Mouse (Mus musculus) regulatory T cell (primary cell): ENCODE measurements at regions not wholly inside any gene's neighbourhood (a gene's known extent, or its start where the extent isn't known, plus 50 kb on each side); places are given as distances from the start of the nearest gene placed in this dataset.

Source experiments
- in situ Hi-C: fragments of 300-600 bp; cut with MboI, MseI; formaldehyde crosslinking; loops from one replicate; pipeline ENCODE4 v1.15.1; 2025; ENCODE audit warnings: high pct_unique_total_duplicates

DNA sequence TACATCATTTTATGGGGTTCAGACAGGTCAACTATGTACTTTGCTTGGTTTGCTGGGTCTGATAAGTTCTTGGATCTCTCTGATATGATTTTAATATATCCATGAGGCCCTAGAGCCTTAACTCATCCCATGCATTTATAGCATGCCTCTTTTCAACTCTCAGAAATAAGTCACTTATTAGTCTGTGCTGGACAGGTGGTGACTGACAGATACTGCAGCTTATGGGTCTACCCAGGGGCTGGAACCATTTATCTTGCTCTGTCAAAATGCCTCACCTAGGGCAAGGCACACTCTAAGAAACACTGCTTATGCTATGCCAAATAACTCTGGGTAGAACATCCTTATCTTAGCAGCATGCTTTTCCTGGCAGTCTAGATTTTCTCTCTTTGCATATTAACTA is 225.6 kb downstream of the Mbnl1 start:
- in situ Hi-C loops = no loop called here

DNA sequence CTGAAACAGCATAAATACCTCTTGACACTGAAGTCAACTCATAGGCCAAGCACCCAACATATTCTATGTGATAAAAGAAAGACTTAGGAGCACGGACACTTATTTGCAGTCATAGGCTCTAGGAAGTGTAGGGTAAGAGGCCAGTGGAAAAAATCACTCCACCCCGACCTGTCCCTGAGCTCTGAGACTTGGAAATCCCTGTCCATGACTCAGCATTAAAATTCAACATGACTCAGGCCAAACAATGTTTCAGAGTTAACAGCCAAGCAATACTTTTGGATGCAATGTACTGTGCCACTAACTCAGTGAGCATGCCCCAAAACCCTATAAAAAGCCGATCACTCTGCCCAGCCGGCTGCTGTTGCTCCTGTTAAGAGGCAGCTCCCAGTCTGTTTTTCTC is 234.5 kb downstream of the Mbnl1 start:
- in situ Hi-C loops = no loop called here

DNA sequence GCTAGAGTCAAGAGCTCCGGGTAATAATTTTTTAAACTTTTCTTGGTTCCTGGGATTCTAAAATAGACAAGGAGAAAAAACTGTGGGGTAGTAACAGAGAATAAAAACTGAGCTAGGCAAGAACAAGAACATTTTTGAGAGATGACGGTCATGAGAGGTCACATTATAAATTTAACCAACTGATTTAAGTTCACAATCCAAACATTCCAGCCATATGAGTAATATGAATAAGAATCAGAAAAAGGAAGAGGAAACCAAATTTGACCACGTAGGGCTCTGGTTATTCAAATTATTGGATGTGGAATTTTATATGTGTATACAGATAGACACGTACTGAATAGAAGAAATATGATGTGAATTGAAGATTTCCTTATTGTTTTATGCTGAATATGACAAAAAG is 240.3 kb downstream of the Mbnl1 start:
- in situ Hi-C loops = no loop called here

DNA sequence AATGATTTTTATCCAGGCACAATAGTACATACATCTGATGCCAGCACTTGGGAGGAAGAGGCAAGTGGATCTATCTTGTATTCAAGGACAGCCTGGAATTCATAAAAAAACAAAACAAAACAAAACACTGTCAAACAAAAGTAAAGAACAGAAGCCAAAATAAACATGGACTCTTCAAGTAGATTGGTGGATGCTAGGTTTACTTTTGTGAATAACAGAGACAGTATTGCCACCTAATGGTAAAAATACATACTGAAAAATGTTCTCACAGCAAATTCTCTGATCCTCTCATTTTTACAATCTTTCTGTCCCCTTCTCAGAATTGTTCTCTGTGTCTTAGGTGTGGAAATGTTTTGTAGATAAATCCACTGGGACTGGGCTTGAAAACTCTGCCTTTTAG is 247.7 kb downstream of the Mbnl1 start:
- in situ Hi-C loops = no loop called here

DNA sequence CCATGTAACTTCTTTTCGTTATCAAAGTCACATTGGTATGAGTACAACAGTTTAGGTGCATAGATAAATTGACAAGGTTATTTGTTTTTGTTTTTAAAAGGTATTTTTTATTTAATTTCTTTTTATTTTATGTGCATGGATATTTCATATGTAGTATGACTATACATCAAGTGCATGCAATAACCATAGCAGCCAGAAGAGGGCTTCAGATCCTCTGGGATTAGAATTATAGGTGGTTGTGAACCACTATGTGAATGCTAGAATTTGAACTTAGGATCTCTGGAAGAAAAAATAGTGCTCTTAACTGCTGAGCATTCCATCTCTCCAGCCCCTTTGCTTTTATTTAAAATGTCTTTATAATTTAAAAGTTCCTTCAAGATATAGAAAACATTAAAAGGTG is 258.7 kb downstream of the Mbnl1 start:
- in situ Hi-C loops = no loop called here

DNA sequence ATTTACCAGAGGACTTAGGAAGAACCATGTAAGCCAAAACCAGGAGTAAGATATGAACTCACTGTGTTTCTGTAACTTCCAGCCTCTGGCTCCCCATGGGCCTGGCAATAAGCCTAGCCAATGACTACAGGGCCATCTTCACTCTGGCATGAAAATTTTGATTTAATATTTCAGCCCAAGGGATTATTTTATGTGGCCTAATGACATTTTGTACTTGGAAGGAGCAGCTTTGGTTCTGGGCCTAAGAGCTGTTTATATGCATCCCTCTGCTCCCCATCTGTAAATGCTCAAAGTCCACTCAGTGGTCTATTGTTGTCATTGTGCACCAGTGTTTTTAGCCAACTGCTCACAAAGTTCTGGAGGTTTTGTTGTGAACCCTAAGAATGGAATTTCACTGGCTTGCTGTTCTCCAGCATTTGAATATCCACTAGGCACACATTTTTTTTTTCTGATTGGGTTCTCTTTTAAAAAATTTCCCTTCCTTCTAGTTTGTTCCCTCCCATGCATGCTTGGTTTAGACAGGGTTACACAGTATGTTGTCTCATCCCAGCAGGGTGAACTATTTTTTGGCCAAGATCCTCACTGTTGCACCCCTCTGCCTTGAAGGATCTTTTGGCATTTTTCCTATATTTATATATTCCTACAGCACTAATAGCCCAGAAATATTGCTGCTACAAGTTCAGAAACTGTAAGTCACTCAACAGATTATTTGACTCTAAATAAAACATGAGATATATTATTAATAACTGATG is 261.9 kb upstream of the P2ry1 start:
- in situ Hi-C loops = no loop called here

DNA sequence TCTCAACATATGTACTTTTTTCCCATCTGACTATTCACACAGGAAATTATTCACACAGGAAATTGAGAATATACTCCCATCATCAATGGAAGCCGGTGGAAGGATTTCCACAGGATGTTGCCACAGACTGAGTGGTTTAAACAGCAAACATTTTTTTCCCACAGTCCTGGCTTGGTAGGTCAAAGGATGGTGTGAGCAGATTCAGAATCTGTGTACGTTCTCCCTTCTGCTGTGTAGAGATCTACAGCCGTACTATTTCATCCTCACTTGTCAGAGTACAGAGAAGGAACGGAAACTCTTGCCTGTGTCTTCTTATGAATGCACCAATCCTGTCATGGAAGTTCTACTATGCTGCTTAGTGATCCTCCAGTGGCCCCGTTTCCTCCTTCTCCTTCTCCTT is 261.2 kb upstream of the P2ry1 start:
- in situ Hi-C loops = no loop called here

DNA sequence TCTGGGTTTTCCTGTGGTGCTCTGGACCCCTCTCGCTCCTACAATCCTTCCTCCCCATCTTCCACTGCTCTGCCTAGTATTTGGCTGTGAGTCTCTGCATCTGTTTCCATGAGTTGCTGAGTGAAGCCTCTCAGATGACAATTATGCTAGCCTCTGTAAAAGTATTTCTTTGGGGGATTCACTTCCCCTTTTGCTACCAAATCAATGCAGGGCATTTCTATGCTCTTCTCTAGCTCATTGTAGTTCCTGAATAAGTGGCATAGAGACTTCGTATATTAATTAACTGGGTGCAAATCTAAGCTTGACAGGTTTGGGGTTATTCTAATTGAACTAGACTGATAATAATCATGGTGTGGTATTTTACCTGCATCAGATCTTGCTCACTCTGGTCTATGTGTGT is 260.4 kb upstream of the P2ry1 start:
- in situ Hi-C loops = no loop called here

DNA sequence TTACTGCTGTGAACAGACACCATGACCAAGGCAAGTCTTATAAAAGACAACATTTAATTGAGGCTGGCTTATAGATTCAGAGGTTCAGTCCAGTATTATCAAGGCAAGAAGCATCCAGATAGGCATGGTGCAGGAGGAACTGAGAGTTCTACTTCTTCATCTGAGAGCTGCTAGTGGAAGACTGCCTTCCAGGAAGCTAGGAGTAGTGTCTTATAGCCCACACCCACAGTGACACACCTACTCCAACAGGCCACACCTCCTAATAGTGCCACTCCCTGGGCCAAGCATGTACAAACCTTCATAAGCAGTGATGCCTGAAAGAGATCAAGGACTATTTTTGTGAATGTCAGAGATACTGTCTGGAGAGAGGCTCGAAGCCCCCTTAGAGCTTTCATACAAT is 257.5 kb upstream of the P2ry1 start:
- in situ Hi-C loops = no loop called here

DNA sequence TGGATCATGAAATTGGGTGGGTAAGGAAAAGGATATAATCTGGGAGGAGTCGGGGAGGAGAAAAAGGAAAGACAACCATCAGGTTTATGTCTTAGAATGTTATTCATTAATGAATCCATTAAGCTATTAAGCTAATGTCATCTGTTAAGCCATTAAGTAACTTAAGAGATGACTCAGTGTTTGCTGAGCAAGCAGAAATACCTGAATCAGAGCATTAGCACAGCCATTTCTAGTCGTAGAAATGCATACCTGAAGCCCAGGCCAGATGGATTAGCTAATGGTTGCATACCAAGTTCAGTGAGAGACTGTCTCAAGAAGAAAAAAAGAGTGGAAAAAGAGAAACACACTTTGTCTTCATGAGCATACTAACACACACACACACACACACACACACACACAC is 244.0 kb upstream of the P2ry1 start:
- in situ Hi-C loops = no loop called here

DNA sequence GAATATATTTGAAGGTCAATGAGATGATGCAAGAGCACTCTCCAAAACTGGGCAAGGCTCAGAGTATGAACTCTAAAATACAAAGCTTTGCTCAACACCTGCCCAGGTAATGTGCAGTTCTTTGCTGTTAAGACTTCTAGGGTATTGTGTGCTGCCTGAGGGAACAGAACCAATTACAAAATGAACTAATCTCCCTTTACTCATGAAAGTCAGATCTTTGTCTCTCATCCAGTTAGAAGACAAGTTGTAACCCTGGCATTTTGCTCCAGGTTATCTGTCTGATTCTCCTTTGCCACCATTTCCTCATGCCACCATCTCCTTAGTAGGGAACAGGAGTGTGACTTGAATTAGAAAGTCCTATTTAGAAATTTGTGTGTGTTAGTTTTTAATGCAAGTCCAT is 243.5 kb upstream of the P2ry1 start:
- in situ Hi-C loops = no loop called here

DNA sequence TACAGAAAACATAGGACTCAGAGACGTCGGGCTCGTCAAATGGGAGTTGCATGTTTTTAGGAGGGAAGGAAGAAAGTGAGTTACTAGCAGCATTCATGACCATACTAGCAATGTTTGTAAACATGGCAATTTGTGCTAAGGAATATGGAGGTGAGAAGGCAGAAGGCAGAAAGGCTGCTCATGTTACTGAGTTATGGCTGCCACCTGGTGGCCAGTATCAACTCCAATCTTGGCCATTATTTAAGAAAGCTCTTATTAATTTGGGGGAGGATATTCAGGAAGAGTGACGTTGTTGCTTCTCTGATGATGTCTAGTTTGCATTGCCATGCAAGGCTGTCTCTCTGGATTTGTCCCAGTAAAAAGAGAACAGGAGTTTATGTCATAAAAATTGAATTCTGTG is 239.7 kb upstream of the P2ry1 start:
- in situ Hi-C loops = no loop called here

DNA sequence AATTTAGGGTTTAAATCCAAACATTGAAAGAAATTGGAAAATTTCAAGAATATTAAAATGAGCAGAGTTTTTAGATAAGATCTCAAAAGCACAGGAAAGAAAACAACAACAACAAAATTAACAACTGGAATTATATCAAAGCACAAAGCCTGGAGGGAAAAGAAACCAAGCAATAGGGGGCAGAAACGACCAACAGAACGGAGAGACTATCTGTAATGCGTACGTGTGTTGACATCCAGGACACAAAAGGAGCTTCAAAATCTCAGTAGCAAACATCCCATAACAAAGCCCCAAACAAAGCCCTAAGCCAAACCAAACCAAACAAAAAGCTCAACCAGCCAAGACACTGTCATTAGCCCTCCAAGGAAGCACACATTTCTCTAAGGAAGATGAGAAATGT is 237.5 kb upstream of the P2ry1 start:
- in situ Hi-C loops = no loop called here

DNA sequence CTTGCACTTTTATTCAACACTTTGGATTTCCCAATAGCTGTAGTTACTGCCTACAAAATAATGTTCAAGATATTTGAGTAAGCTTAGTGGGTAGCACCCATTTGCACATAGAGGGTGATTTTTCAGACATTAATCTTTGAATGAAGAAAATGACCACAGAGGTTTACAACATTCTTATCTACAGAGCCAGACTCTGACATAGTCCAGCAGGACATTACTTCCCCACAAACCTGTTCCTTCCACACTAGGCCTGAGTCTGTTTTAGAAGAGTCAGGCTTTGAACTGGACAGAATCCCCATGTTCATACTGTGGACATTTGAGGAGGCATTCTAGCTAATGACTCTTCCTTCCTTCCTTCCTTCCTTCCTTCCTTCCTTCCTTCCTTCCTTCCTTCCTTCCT is 233.6 kb upstream of the P2ry1 start:
- in situ Hi-C loops = no loop called here

DNA sequence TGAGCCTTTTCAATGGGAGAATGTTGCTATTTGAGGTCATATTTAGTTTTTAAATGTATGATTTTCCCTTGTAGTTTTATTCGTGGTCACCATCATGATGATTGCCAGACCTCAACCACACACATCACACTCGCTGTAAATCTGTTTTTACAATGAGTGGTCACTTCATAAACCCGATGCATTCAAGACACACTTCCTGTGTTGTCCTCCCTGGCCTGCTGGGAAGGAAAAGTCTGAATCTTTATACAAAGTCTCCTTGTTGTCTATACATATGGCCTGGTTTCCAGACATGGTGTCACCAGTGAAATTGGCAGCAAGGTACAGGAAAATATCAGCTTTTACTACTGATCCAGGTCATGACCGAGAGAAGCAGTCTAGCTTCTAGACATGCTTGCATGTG is 230.7 kb upstream of the P2ry1 start:
- in situ Hi-C loops = no loop called here

DNA sequence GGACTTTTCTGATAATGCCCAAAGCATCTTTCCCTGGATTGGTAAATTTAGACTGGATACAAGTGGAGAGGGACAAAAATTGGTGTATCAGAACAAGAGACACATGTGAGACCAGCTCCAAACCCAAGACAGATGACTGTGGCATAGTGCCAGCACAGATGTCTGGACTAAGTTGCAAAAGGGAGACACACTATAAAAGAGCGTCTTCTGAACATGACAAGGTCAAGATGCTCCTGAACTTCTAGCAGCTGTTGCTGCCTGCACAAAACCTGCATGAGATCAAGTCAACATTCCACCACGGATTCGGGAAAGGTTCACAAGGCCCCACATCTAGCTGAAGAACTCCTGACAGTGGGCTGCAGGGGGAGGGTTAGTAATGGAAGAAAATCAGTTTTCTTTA is 229.2 kb upstream of the P2ry1 start:
- in situ Hi-C loops = no loop called here

DNA sequence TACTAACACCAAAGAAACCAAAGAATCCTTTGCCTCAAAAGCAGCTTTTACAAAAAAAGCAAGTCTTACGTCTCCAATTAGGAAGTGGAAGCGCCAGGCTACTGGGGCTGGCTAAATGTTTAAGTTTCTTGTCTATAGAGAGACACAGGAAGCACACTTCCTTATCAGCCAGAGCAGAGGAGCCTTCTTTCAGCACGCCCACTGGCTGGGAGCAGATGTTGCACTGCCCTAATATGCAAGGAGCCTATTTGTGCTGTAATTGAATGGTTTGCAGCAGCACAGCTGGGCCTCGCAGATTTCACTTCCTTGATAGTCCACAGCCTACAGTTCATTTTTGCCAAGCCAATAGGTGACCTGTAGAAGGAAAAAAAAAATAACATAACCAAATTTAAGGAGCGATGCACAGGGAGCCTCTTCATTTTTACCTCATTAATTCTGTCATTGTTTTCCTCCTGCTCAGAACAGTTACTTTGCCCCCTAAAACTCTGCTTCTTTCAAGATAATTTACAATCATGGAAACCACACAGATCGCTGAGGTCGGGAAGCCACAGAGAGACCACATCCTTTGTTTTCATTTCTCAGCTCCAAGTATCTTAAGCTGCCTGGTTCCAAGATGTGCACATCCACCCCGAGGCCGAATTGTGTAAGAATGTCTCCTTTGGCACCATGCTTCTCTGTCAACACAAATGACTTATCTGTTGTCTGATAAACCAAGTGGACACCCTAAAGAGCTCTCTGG is 217.3 kb upstream of the P2ry1 start:
- in situ Hi-C loops = loop anchor here (10.0 kb wide), 1 partner anchor 301 kb away; no protein-coding TSS in a partner anchor

DNA sequence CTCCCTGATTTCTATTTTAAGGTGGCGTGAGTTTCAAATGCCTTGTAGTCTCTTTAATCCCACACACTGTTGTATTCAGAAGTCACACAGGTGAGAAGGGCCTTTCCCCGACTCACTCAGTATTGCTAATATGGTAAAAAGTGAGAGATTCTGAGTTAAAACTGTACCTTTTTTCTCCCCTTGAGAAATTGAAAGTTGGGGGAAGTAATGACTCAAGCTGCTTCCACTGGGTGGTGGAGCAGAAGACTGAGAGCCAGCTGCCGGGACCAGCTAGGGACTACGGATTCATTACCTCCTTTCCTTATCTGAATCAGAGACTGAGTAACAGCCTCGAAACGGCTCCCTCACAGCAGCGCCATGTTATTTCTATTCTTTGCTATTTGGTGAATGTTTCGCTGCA is 214.6 kb upstream of the P2ry1 start:
- in situ Hi-C loops = loop anchor here (10.0 kb wide), 1 partner anchor 303 kb away; no protein-coding TSS in a partner anchor

DNA sequence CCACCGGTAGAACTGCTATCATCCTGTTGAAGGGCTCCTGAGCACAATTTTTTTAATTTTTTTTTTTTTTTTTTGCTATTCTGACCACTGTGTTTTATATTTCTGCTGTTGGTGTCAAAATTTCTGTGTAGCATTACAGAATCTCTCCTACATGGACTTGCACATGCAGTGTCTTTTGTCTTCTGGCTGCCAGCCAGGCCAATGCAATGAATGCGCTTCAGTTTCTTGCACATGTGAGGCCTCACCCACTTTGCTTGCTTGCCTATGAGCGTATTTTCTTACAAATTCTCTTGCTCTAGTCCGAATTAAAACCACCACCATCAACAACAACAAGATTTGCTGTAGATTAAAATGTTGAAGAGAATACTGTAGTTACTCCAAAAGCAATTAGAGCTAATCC is 213.2 kb upstream of the P2ry1 start:
- in situ Hi-C loops = loop anchor here (10.0 kb wide), 1 partner anchor 305 kb away; no protein-coding TSS in a partner anchor

DNA sequence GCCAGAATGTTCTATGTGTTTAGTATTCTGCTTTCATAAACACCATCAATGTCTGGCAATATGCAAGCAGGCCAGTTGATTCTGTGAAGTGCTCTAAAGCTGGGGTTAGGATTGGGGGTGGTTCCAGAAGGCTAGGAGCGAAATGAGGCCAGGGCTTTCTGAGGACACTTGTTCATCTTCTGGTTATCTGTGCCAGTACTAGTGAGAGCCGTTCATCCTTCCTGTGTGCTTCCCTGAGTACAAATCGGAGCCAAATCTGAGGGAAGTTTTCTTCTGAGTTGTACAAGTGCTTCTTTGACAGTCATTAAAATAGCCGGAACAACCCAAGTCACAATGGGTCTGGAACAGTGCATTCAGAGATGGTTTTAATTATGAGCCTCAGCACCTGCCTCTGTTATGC is 210.4 kb upstream of the P2ry1 start:
- in situ Hi-C loops = no loop called here

DNA sequence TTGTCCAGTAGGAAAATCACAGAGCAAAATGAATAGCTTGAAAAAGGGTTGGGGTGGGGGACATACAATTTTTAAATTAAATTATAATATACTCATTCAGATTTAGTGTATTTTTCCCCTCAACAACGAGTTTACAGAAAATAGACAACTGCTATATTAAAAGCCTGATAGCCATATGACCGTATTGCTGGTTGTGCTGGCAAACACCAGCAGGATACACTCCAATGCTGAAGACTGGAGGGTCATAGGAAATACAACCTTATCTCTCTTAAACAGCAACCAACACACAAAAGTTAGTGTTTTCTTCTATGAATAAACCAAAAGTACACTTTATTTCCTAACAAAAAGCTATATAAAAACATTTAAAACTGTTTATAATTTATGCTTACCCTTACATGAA is 206.4 kb upstream of the P2ry1 start:
- in situ Hi-C loops = no loop called here

DNA sequence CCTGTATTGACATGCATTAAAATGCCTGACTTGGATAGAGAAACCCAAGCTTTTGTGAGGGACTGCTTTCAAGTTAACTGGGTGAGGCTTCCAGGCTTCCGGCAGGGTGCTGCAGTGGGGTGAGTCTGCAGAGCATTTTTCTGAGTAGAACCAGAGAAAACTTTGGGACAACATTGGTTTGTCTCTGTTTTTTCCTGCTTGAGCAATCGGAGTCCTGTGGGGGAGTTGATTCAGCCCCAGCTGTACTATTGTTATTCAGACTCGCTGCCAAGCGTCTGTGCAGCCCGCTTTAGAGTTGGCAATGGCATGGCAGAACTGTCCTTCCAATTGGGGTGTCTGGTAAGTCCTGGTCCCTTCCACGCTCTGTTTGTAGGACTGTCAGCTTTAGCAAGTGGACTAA is 204.8 kb upstream of the P2ry1 start:
- in situ Hi-C loops = no loop called here

DNA sequence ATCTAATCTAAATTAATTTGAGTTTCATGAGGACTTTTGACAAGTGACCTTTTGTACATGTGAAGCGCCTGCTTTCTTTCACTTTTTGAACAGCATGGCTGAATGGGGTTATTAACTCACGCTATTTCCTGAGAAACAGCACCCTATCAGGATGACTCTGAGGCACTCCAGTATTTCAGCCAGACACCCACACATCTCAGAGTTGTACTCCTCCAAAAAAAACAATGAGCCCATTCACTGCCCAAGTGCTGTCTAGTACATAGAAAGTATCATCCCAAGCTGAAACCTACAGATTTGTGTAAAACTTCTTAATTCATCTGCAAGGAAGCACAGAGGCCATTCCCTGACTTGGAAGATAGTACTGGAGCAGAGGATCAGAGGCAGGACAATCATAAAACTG is 204.1 kb upstream of the P2ry1 start:
- in situ Hi-C loops = no loop called here
